Mouse (Mus musculus) thymus, postnatal 25 days (tissue): Measurements from ENCODE around the gene Fcf1.
A peak's percentile ranks its signal among the peaks of the same experiment; 100 is the strongest.

ENCODE experiments used
- DNase-seq: peaks from one replicate; pipeline ENCODE4 v3.0.0; 2022

Gene Fcf1

GRCm38 (mm10) chr12:84968831-84969655, 1.7 kb upstream of the Fcf1 start:
- no peak for DNase-seq

- DNase-seq = peak; percentile 2
Observed at GRCm38 (mm10) chr12:84969656-84970427, 855 bp upstream of the Fcf1 start.

GRCm38 (mm10) chr12:84979264-84979862, 8.7 kb downstream of the Fcf1 start:
- no peak for DNase-seq

- DNase-seq = no peak
Observed at GRCm38 (mm10) chr12:84989456-84989855, 18.8 kb downstream of the Fcf1 start.

- no peak for DNase-seq
Observed at GRCm38 (mm10) chr12:84995112-84995761, 24.5 kb downstream of the Fcf1 start.

- peak; percentile 97 for DNase-seq
Observed at GRCm38 (mm10) chr12:84996083-84996496, 25.4 kb downstream of the Fcf1 start, which contains the start of gene Ylpm1. Ylpm1 (plus strand) TSS chr12:84996321.

- DNase-seq = no peak
Observed at GRCm38 (mm10) chr12:84996501-84997398, 26.1 kb downstream of the Fcf1 start.

- no peak for DNase-seq
Observed at GRCm38 (mm10) chr12:84999053-84999452, 28.4 kb downstream of the Fcf1 start.

GRCm38 (mm10) chr12:85006206-85006605, 35.5 kb downstream of the Fcf1 start:
- no peak for DNase-seq

- no peak for DNase-seq
Observed at GRCm38 (mm10) chr12:85007021-85007420, 36.3 kb downstream of the Fcf1 start.

GRCm38 (mm10) chr12:85009776-85010175, 39.1 kb downstream of the Fcf1 start:
- no peak for DNase-seq

- no peak for DNase-seq
Observed at GRCm38 (mm10) chr12:85010541-85010940, 39.8 kb downstream of the Fcf1 start.

GRCm38 (mm10) chr12:85012185-85012584, 41.5 kb downstream of the Fcf1 start:
- no peak for DNase-seq

GRCm38 (mm10) chr12:85022071-85022470, 51.4 kb downstream of the Fcf1 start:
- no peak for DNase-seq

GRCm38 (mm10) chr12:85032710-85033109, 62.0 kb downstream of the Fcf1 start:
- peak; percentile 30 for DNase-seq
